Mouse (Mus musculus) limb, embryonic 10.5 days (tissue): ENCODE results near the gene Limch1. TPM values are rescaled to one million over a fixed set of nuclear protein-coding genes. Genes with fewer than 3 reads are reported as not detected.

Experiments
- DNase-seq: peaks from one replicate; pipeline ENCODE4 v3.0.0-alpha.2; 2017; ENCODE audit warnings: low spot score
- H3K27ac ChIP-seq: fragments of 300-500 bp; sonication (generic); 2 replicates; pipeline ENCODE4 v1.5.1; 2016; ENCODE audit warnings: mild to moderate bottlenecking
- H3K27me3 ChIP-seq: fragments of 300-500 bp; sonication (generic); 2 replicates; pipeline ENCODE4 v1.6.1; 2016; ENCODE audit warnings: low read depth, mild to moderate bottlenecking; ENCODE audit not compliant: poor library complexity, severe bottlenecking
- H3K36me3 ChIP-seq: fragments of 300-500 bp; sonication (generic); 2 replicates; pipeline ENCODE4 v1.6.1; 2016; ENCODE audit warnings: mild to moderate bottlenecking, moderate library complexity
- H3K4me1 ChIP-seq: fragments of 300-500 bp; sonication (generic); 2 replicates; pipeline ENCODE4 v1.6.1; 2016
- H3K4me3 ChIP-seq: fragments of 300-500 bp; sonication (generic); 2 replicates; pipeline ENCODE4 v1.5.1; 2016; ENCODE audit warnings: mild to moderate bottlenecking, moderate library complexity
- H3K9me3 ChIP-seq: fragments of 300-500 bp; sonication (generic); replicated peaks from 2 replicates; pipeline ENCODE4 v1.6.1; 2016; ENCODE audit warnings: mild to moderate bottlenecking
- WGBS: fragments of 180-500 bp; shearing (Covaris S2); methylation state at CpG from one replicate; pipeline ENCODE4 v1.1.7; 2016; 5-methylcytosine and 5-hydroxymethylcytosine counted together
- polyA plus RNA-seq: library from polyadenylated mRNA; unstranded; fragments of >200 nt; fragmentation: Nextera tagmentation; extraction: Ambion mirVana; gene quantifications from 2 replicates; pipeline ENCODE4 v1.2.1, GENCODE M21; 2016

The Limch1 gene
- polyA plus RNA-seq, 1 experiment from 2014 or later: 28.9 TPM

DNA sequence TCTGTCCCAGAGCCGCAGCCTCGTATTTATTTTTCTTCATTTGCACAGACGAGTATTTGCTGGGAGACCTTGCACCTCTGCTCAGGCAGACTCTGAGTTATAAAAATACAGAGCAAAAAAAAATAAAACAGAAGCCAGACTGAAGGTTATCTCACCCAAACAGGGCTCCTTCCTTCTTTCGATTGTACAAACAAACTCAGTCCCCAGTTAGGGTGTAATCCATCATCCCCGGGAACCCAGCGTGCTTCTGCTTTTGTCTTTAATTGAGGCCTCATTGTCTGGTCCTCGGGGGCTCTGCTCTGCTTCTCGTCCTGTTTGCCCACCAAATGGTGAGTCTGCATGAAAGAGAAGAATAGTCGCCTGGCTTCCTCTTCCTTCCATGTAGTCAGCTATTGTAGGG lies 54.6 kb downstream of the Limch1 start:
- H3K27me3 ChIP-seq: no peaks in the 10 kb centered on the region
- no peak overlapping the region for H3K4me3 ChIP-seq
- no peaks in the 10 kb centered on the region for H3K9me3 ChIP-seq
- 17% methylated on average over 9 of the region's 9 CpGs for WGBS
- DNase-seq: no peak
- no peaks in the 10 kb centered on the region for H3K36me3 ChIP-seq
- peaks cover 41% of the 10 kb centered on the region for H3K4me1 ChIP-seq
- no peak overlapping the region for H3K27ac ChIP-seq

DNA sequence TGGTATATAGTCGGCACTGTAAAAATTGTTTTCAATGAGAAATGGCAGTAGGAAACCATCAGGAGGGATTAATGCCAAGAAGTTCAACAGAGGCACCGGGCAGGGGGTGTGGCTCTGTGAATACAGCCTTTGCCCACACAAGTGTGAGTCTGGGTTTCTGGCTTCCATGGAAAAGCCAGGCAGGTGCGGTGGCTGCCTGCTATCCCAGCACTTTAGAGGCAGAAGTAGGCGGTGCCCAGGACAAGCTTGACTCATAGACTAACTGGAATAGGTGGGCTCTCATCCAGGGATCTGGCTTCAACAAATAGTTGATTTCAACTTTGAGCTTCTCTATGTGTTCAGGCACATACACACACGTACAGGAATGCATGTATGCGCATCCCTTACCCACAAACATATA lies 55.4 kb downstream of the Limch1 start:
- DNase-seq: no peak
- WGBS: 87% methylated on average over 6 of the region's 6 CpGs
- no peak overlapping the region for H3K27ac ChIP-seq

DNA sequence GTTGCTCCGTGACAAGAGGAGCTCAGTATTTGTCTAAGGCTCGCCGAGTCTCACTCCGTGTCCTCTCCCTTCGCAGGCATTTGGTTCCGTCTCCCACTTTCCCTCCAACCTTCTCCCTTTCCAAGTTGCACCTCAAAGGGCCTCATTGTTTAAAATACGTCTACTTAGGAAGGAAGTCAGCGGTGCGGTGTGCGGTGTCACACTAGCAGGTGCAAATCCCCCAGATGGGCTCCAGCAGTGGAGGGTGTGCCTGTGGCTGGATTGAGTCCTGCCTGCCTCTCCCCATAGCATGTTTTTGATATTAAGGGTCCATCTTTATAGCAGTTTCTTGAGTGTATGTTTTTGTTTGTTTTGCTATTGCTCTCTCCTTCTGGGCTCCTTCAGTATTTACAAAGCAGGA lies 56.6 kb downstream of the Limch1 start:
- H3K4me1 ChIP-seq: peaks cover 41% of the 10 kb centered on the region
- no peaks in the 10 kb centered on the region for H3K36me3 ChIP-seq
- H3K4me3 ChIP-seq: no peak overlapping the region
- no peak overlapping the region for H3K27ac ChIP-seq
- H3K27me3 ChIP-seq: no peaks in the 10 kb centered on the region
- no peak for DNase-seq
- 89% methylated on average over 10 of the region's 10 CpGs for whole genome bisulfite sequencing
- H3K9me3 ChIP-seq: no peaks in the 10 kb centered on the region

More for the DNA sequence above, 55.4 kb downstream of the Limch1 start:
- Histone ChIP-seq H3K27me3 (no peaks in the 10 kb centered on the region), H3K4me1 (peaks cover 41% of the 10 kb centered on the region), H3K4me3 (no peak overlapping the region), H3K36me3 (no peaks in the 10 kb centered on the region), H3K9me3 (no peaks in the 10 kb centered on the region)

DNA sequence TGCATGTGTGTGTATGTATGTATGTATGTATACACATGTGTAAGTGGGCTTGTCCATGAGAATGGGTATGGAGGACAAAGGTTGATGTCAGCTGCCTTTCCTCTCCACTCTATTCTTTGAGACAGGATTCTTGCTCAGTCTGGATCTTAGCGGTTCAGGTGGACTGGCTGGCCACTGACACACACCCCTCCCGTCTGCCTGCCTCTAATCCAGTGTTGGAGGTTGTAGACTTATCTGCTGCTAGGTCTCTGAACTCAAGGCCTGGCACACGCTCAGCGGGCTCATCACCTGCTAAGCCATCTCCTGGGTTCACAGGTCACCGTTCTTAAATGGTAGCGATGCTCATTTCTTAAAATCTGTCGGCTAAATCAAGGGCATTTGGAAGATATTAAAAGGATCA lies 60.7 kb downstream of the Limch1 start:
- no peaks in the 10 kb centered on the region for H3K27me3 ChIP-seq
- no peak for DNase-seq
- WGBS: 86% methylated on average over 7 of the region's 7 CpGs
- peaks cover 15% of the 10 kb centered on the region for H3K4me1 ChIP-seq
- H3K9me3 ChIP-seq: no peaks in the 10 kb centered on the region
- H3K36me3 ChIP-seq: no peaks in the 10 kb centered on the region
- no peak overlapping the region for H3K27ac ChIP-seq
- no peak overlapping the region for H3K4me3 ChIP-seq

DNA sequence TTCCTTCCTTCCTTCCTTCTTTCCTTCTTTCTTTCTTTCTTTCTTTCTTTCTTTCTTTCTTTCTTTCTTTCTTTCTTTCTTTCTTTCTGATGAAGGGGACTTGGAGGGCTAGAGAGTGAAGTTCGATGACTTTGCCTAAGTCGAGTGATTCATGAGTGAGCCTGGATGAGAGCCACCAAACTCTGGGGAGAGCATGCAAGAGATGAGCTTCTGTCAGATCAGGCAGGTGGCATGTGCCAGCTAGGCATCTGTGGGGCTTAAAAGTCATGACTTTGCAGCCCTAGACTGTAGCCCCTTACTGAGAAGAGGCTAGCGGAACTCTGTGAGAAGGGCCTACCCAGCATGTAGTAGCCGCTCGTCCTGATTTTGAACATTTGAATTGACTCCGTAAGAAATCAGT lies 62.1 kb downstream of the Limch1 start:
- H3K36me3 ChIP-seq: no peaks in the 10 kb centered on the region
- H3K4me1 ChIP-seq: peaks cover 7% of the 10 kb centered on the region; the same call in 1 of the 2 replicates
- 90% methylated on average over 6 of the region's 6 CpGs for WGBS
- DNase-seq: no peak
- H3K27ac ChIP-seq: no peak overlapping the region
- H3K9me3 ChIP-seq: no peaks in the 10 kb centered on the region
- H3K4me3 ChIP-seq: no peak overlapping the region
- H3K27me3 ChIP-seq: no peaks in the 10 kb centered on the region

DNA sequence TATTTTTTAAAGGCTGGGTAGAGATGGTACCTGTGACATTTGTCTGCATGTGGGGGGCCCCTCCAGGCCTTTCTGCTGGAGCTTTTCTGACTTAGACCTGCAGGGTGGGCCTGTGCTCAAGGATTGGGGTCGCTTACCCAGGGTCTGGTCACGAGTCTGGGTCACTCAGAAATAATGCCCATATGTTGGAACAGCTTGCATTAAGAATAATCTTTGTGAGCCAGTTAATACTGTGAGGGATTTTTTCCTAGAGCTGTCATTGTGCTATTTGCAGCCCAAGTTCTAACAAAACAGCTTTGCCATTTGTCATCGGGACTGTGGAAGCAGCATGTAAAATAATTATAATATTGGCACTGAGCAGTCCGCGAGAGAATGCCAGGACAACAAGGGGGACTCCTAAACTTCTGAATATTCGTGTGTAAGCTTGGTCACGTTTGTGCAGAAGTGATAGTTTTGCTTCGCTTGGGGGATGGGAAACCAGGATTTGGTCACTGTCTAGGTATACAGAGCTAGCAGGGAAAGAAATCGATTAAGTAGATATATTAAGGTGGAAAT lies 63.5 kb downstream of the Limch1 start:
- no peak for DNase-seq
- H3K4me3 ChIP-seq: no peak overlapping the region
- peaks cover 7% of the 10 kb centered on the region; the same call in 1 of the 2 replicates for H3K4me1 ChIP-seq
- H3K27ac ChIP-seq: no peak overlapping the region
- H3K9me3 ChIP-seq: no peaks in the 10 kb centered on the region
- no peaks in the 10 kb centered on the region for H3K36me3 ChIP-seq
- H3K27me3 ChIP-seq: no peaks in the 10 kb centered on the region
- 87% methylated on average over 9 of the region's 9 CpGs for WGBS

DNA sequence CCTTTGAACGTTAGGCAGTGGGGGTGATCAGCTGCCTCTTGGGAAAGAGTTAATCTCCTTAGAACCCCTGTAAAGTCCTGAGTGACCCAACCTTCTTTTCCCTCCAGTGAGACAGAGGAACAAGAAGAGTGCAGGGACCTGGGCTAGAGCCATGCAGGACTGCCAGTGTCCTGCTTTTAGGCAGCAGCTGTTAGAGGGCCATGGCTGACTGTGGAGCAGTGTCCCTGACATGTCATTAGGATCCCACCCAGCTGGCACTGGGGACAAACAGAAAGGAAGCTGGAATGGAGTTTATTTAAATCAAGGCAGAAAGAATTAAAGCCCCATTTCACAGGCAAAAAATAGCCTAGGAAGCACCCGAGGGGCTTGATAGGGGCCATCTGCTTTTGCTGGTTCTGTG lies 64.8 kb downstream of the Limch1 start:
- DNase-seq: no peak
- no peaks in the 10 kb centered on the region for H3K36me3 ChIP-seq
- WGBS: 77% methylated on average over 2 of the region's 2 CpGs

DNA sequence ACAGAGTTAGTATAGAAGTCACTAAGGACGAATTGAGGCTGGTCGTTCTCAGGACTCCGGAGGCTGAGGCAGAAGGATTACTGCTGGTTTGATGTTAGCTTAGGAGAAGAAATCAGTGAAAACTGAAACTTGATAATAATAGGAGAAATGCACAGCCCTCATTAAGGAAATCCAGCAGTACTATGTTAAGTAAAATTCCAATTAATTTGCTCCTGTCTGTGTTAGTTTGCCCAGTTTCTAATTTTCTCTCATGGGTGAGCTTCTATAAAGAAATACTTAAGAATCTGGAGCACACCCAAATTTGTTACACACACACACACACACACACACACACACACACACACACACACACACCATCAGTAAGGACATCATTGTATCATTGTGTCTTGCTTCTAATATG lies 69.0 kb downstream of the Limch1 start:
- H3K9me3 ChIP-seq: no peaks in the 10 kb centered on the region
- H3K27ac ChIP-seq: no peak overlapping the region
- no peak for DNase-seq
- peaks cover 8% of the 10 kb centered on the region; the same call in 1 of the 2 replicates for H3K4me1 ChIP-seq
- H3K4me3 ChIP-seq: no peak overlapping the region
- no peaks in the 10 kb centered on the region for H3K36me3 ChIP-seq
- no peaks in the 10 kb centered on the region for H3K27me3 ChIP-seq
- WGBS: 92% methylated on average over 3 of the region's 3 CpGs

More for the DNA sequence above, 64.8 kb downstream of the Limch1 start:
- H3K9me3 ChIP-seq: no peaks in the 10 kb centered on the region
- H3K4me1 ChIP-seq: peaks cover 7% of the 10 kb centered on the region; the same call in 1 of the 2 replicates
- H3K27me3 ChIP-seq: no peaks in the 10 kb centered on the region
- no peak overlapping the region for H3K27ac ChIP-seq
- no peak overlapping the region for H3K4me3 ChIP-seq

DNA sequence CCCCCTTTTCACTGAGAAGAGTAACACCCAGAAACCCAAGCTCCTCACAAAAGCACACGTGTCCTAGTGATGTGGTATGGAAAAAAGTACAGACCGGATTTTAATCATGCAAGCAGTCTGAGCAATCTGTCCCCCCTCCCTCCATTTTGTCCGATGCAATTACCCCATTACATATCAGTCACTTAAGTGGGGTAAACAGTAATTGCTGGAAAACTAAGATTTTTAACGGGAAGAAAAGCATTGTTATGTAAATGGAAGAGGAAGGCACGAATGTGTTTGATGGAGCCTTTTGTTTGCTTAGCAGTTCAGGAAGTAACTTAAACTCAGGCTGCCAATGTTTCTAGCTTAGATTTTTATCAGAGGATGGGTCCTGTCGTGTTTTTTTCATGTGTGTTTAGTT lies 70.2 kb downstream of the Limch1 start:
- H3K4me1 ChIP-seq: peaks cover 12% of the 10 kb centered on the region
- no peak for DNase-seq
- no peaks in the 10 kb centered on the region for H3K9me3 ChIP-seq
- no peaks in the 10 kb centered on the region for H3K27me3 ChIP-seq
- WGBS: 65% methylated on average over 6 of the region's 6 CpGs
- H3K27ac ChIP-seq: no peak overlapping the region
- H3K4me3 ChIP-seq: no peak overlapping the region
- H3K36me3 ChIP-seq: no peaks in the 10 kb centered on the region

DNA sequence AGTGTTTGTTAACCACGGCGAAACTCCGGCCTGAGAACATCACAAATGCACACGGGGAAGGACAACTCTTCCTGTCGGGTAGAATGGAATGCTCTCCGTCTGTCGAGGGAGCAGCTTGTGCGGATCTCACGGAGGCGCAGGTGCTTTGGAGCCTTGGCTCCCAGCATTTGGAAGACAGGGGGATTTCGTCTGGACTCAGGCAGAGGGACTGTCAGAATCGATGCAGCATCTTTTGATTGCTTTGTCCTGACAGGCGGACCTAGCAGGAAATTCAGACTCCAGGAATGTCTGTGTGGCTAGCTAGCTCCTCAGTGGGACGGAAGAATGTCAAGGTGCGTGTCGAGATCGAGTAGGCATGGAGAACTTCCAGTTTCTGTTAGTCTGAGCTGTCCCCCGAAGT lies 71.1 kb downstream of the Limch1 start:
- Histone ChIP-seq H3K9me3 (no peaks in the 10 kb centered on the region), H3K27me3 (no peaks in the 10 kb centered on the region), H3K4me3 (no peak overlapping the region), H3K36me3 (no peaks in the 10 kb centered on the region), H3K4me1 (peaks cover 12% of the 10 kb centered on the region), H3K27ac (no peak overlapping the region)
- no peak for DNase-seq
- WGBS: 76% methylated on average over 18 of the region's 18 CpGs

DNA sequence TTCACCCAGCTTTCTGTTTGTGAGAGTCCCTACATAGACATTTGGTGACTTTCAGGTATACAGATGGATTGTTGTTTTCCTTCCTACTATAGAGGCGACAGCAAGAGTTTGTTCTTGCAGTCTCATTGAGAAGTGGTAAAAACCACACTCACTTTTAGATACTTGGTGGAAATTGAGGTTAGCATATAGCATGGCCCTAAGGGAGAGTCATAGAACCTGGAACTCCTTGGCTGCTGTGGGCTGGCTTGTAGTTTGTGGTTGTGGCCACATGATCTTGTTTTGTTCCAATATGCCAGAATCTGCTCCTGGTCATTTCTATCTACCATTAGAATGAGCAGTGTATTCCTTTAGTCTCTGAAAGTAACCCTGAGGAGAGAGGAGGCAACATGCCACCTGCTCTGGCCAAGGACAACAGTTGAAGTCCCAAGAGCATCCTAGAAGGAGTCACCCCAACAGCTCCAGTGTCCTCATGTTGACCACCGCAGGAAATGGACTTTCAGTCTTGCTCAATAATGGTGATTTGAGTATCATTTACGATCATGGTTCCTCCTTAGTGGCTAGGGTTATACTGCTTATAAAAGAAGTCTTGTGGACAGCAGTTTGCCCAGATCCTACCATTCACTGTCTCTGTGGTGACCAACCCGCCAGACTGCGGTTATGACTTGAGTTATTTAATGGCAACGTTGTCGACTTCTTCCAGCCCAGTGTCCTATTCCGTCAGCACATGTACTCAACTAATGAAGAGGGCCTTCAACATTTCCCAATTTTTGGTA lies 71.7 kb downstream of the Limch1 start:
- Histone ChIP-seq H3K27ac (no peak overlapping the region), H3K4me3 (no peak overlapping the region), H3K9me3 (no peaks in the 10 kb centered on the region), H3K36me3 (no peaks in the 10 kb centered on the region), H3K4me1 (peaks cover 12% of the 10 kb centered on the region), H3K27me3 (no peaks in the 10 kb centered on the region)
- 97% methylated on average over 8 of the region's 8 CpGs for WGBS
- no peak for DNase-seq

DNA sequence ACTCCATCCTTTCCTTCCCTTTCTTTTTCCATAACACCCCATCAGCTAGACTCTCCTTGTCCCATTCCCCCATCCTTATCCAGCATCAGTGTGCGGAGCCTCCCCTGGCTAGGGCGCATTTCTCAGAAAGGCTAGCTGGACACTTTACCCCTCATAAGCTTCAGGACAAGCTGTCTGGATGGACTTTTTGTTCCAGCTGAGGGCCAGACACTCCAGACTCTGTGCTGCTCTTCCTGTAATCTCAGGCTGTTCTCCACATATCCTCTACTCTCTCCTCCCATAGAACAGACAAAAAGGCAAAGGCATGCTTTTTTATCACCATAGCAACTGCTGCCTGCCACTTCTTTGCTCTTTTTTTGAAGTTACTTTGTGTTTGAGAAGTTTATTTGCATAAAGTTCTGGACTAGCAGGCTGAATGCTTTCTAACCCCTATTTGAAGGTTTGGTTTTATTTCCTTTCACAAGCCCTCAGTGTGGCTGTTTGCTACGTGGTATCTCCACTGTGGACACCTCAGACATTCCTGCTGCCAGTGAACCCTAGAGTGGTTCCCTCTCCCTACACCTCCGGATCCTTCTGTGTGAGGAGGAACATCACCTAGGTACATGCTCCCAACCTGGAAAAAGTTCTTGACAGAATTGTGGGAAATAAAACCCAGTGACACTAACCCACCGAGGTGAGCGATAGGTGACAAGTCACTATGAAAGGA lies 77.0 kb downstream of the Limch1 start:
- 93% methylated on average over 6 of the region's 6 CpGs for WGBS
- H3K27ac ChIP-seq: no peak overlapping the region

DNA sequence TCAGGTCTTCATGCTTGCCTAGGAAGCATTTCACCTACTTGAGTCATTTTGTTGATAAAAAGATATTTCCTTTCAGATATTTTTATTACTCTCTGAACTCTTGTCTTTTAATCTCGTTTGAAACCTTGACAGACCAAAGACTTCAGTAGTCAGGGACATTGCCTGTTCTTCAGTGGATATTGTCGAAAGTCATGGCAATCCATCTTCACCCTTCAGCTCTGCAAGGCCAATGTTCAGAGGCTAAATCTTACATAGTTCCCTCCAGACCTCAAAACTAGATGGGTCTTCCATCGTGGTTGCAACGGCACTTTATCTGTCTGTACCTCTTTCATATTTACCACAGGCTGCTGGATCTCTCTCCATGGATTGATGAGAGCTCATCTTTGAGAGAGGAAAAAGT lies 80.0 kb downstream of the Limch1 start:
- H3K27ac ChIP-seq: no peak overlapping the region
- WGBS: 87% methylated on average over 4 of the region's 4 CpGs
- no peak overlapping the region for H3K4me3 ChIP-seq
- no peaks in the 10 kb centered on the region for H3K27me3 ChIP-seq
- H3K9me3 ChIP-seq: no peaks in the 10 kb centered on the region
- DNase-seq: no peak
- H3K4me1 ChIP-seq: peaks cover 2% of the 10 kb centered on the region
- no peaks in the 10 kb centered on the region for H3K36me3 ChIP-seq

More for the DNA sequence above, 77.0 kb downstream of the Limch1 start:
- DNase-seq: no peak
- H3K9me3 ChIP-seq: no peaks in the 10 kb centered on the region
- no peak overlapping the region for H3K4me3 ChIP-seq
- no peaks in the 10 kb centered on the region for H3K36me3 ChIP-seq
- H3K4me1 ChIP-seq: peaks cover 4% of the 10 kb centered on the region
- H3K27me3 ChIP-seq: no peaks in the 10 kb centered on the region
